9 mouse cellular contexts compared by ENCODE assay signal in the genomic region with DNA sequence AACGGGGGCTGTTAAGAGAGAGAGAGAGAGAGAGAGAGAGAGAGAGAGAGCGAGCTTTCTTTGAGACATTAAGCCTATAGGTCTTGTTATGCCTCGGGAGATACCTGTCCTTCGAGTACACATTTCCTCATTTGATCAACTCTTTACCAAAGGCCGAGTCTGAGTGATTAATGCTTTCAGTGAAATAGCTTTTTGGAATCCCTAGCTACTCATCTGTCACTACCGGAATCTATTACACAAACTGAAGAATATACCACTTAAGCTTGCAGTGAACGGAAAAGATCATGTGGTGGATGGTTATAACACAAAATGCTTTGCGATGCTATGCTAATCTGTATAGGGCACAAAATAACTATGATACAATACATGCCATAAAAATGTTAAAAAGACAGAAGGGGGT. TPM values are rescaled to one million over a fixed set of nuclear protein-coding genes. Genes with fewer than 3 reads are reported as not detected.
DNase-seq lines count a peak whose midpoint lies in the region; ATAC-seq and TF ChIP-seq lines count a peak whose summit lies in the region.
"Had no signal": no experiment of that assay in that cellular context is flagged by ENCODE, and none has a peak within 500 bp of the region (broad histone marks: within the 10 kb centered on the region; RNA-seq: fewer than 3 reads in every experiment).

No protein-coding gene starts in this region.

- H3K27me3 ChIP-seq in kidney, adult 2 months (replicated peaks; ENCODE audit: control insufficient read depth, insufficient read depth, low read length), result no peaks in the 10 kb centered on the region
- no peaks in the 10 kb centered on the region for H3K27me3 ChIP-seq in MEL (ENCODE audit: control insufficient read depth in 1 of 2, insufficient read depth in 2 of 2, low read length in 2 of 2)
- no peaks in the 10 kb centered on the region for H3K27me3 ChIP-seq in hindbrain, embryonic 10.5 days (ENCODE audit: insufficient read depth, poor library complexity, severe bottlenecking)
- H3K27me3 ChIP-seq in midbrain, embryonic 11.5 days (ENCODE audit: control insufficient read depth, insufficient read depth, low read length), result no peaks in the 10 kb centered on the region

- no peak for ATAC-seq in midbrain, embryonic 11.5 days (ENCODE audit: low FRiP score)
- no peak for ATAC-seq in activated CD4-positive, CD25-positive, alpha-beta regulatory T cell, adult 4 months
- no peak for ATAC-seq in erythroid progenitor cell, adult 5-6 weeks (replicated peaks; ENCODE audit: low FRiP score, poor library complexity, severe bottlenecking)

- no peak for TF ChIP-seq POLR2A in kidney, adult 2 months (IDR thresholded peaks at IDR 0.05; ENCODE audit: low read depth, low read length)
- TF ChIP-seq POLR2A in MEL (IDR thresholded peaks at IDR 0.05; ENCODE audit: control insufficient read depth in 1 of 2, insufficient read depth in 1 of 2, low read depth in 1 of 2, low read length in 2 of 2, poor library complexity in 1 of 2), result no peak

- peaks cover 47% of the 10 kb centered on the region for H3K79me2 ChIP-seq in MEL (ENCODE audit: control insufficient read depth, insufficient read depth, low read length, poor library complexity)

- no peak for DNase-seq in kidney, adult 2 months
- DNase-seq in kidney, postnatal 36 days, result no peak
- DNase-seq in MEL (ENCODE audit: low read depth, low spot score), result peak; percentile 50
- DNase-seq in hindbrain, embryonic 10.5 days (ENCODE audit: low spot score), result no peak
- no peak for DNase-seq in midbrain, embryonic 11.5 days (ENCODE audit: low spot score, missing footprints)
- no peak for DNase-seq in gastrocnemius, postnatal 36 days

- peak in 1 of 2 experiments; percentile 30; a peak in 1 of 4 replicates for TF ChIP-seq EP300 in MEL (IDR thresholded peaks at IDR 0.05; ENCODE audit: low read depth in 1 of 2, low read length in 2 of 2)

- peaks cover 4% of the 10 kb centered on the region; the same call in 1 of the 2 replicates for H3K4me1 ChIP-seq in kidney, adult 2 months (ENCODE audit: control insufficient read depth, insufficient read depth, low read length)
- H3K4me1 ChIP-seq in MEL (ENCODE audit: control insufficient read depth in 1 of 2, insufficient read depth in 2 of 2, low read length in 2 of 2), result peaks cover 19 to 28% of the 10 kb centered on the region in 2 experiments
- peaks cover 22% of the 10 kb centered on the region for H3K4me1 ChIP-seq in hindbrain, embryonic 10.5 days (replicated peaks)
- peaks cover 9% of the 10 kb centered on the region for H3K4me1 ChIP-seq in midbrain, embryonic 11.5 days (ENCODE audit: control insufficient read depth, insufficient read depth, low read length)

- intact Hi-C loops in gastrocnemius, postnatal 36 days (cut with DNase I), result no loop called here

- peak overlapping the region; percentile 79; the same call in 1 of the 2 replicates for H3K4me3 ChIP-seq in kidney, adult 2 months (ENCODE audit: insufficient read depth, low read depth, low read length)
- peak overlapping the region; percentile 83 to 100 for H3K4me3 ChIP-seq in MEL (ENCODE audit: control insufficient read depth in 1 of 2, insufficient read depth in 1 of 2, low read depth in 2 of 2, low read length in 2 of 2)
- peak overlapping the region; percentile 82 for H3K4me3 ChIP-seq in hindbrain, embryonic 10.5 days
- peak overlapping the region; percentile 97 for H3K4me3 ChIP-seq in midbrain, embryonic 11.5 days (ENCODE audit: low read depth, low read length)

- TF ChIP-seq RAD21 in MEL (IDR thresholded peaks at IDR 0.05; ENCODE audit: low read depth, low read length), result no peak

- no peak for TF ChIP-seq CTCF in kidney, adult 2 months (conservative IDR thresholded peaks at IDR 0.05; ENCODE audit: insufficient read depth, insufficient read length, low read depth, low read length)
- no peak for TF ChIP-seq CTCF in MEL (IDR thresholded peaks at IDR 0.05 in 2 of 3, conservative IDR thresholded peaks at IDR 0.05 in 1 of 3; ENCODE audit: control insufficient read depth in 1 of 3, insufficient read depth in 1 of 3, low read depth in 2 of 3, low read length in 3 of 3, poor library complexity in 1 of 3, severe bottlenecking in 1 of 3)

- no peak overlapping the region for H3K27ac ChIP-seq in kidney, adult 2 months (ENCODE audit: insufficient read depth, low read depth, low read length)
- H3K27ac ChIP-seq in MEL (ENCODE audit: control insufficient read depth, low read depth, low read length), result peak overlapping the region; percentile 80
- peak overlapping the region; percentile 97 for H3K27ac ChIP-seq in hindbrain, embryonic 10.5 days
- no peak overlapping the region for H3K27ac ChIP-seq in midbrain, embryonic 11.5 days (ENCODE audit: low read depth, low read length)

- peak overlapping the region; percentile 100 for H3K9ac ChIP-seq in MEL (ENCODE audit: control insufficient read depth, low read depth, low read length, poor library complexity, severe bottlenecking)
- H3K9ac ChIP-seq in midbrain, embryonic 11.5 days (ENCODE audit: low read length), result peak overlapping the region; percentile 97

- no peaks in the 10 kb centered on the region for H3K9me3 ChIP-seq in MEL (replicated peaks; ENCODE audit: insufficient read depth, low read length)
- H3K9me3 ChIP-seq in hindbrain, embryonic 10.5 days, result no peaks in the 10 kb centered on the region
- H3K9me3 ChIP-seq in midbrain, embryonic 11.5 days (ENCODE audit: control insufficient read depth, low read length), result no peaks in the 10 kb centered on the region

- 7% methylated on average over 8 of the region's 8 CpGs for WGBS in kidney, adult 2 months
- WGBS in hindbrain, embryonic 10.5 days, result 33% methylated on average over 8 of the region's 8 CpGs
- 29% methylated on average over 8 of the region's 8 CpGs for WGBS in midbrain, embryonic 11.5 days

- H3K4me2 ChIP-seq in midbrain, embryonic 11.5 days, result peak overlapping the region; percentile 87

- no peaks in the 10 kb centered on the region for H3K36me3 ChIP-seq in kidney, adult 2 months (ENCODE audit: control insufficient read depth, insufficient read depth, low read length)
- H3K36me3 ChIP-seq in MEL (ENCODE audit: control insufficient read depth in 1 of 2, insufficient read depth in 2 of 2, low read length in 2 of 2), result peaks cover 7 to 42% of the 10 kb centered on the region in 2 experiments
- peaks cover 23% of the 10 kb centered on the region for H3K36me3 ChIP-seq in hindbrain, embryonic 10.5 days
- H3K36me3 ChIP-seq in midbrain, embryonic 11.5 days (ENCODE audit: control insufficient read depth, insufficient read depth, low read length), result no peaks in the 10 kb centered on the region

RNA-seq across cellular contexts. Expression of a gene that starts 0.9 kb away (rescaled TPM):
- polyA plus RNA-seq in kidney, adult 2 months (2012; rRNA removed), result 0.06 TPM in 1 of 2 replicates, not detected in the other
- not detected in 2 replicates for total RNA-seq in MEL (2012; rRNA removed)
- not detected for polyA plus RNA-seq in MEL (2012; ENCODE audit: insufficient read depth in 1 of 2, insufficient read length in 2 of 2, low read depth in 1 of 2, low replicate concordance in 2 of 2, missing spikeins in 1 of 2)
- polyA plus RNA-seq in hindbrain, embryonic 10.5 days (2016; fragmentation: Nextera tagmentation; extraction: Ambion mirVana), result 0.05 and 0.07 TPM in 2 replicates
- 0.04 TPM in 1 of 2 replicates, not detected in the other for polyA plus RNA-seq in midbrain, embryonic 11.5 days (2014; fragmentation: Nextera tagmentation; extraction: Ambion mirVana)
- not detected for total RNA-seq in gastrocnemius, postnatal 36 days (2021)
- under 1 TPM; 0.09 to 0.20 TPM for polyA plus RNA-seq in activated CD4-positive, CD25-positive, alpha-beta regulatory T cell, adult 4 months (2017; shearing (Covaris generic))
- not detected in 2 replicates for total RNA-seq in erythroid progenitor cell, adult 5-6 weeks (2015; ENCODE audit: low replicate concordance)
- total RNA-seq in erythroid progenitor cell, adult 5-6 weeks (2017; ENCODE audit: low replicate concordance), result not detected in 2 replicates
- total RNA-seq: megakaryocyte-erythroid progenitor cell, adult 5-6 weeks had no signal

RNA-seq across cellular contexts. Expression of a gene that starts 0.9 kb away (rescaled TPM):
- polyA plus RNA-seq in kidney, adult 2 months (2012; rRNA removed), result 8.6 and 9.0 TPM in 2 replicates
- total RNA-seq in MEL (2012; rRNA removed), result 75.6 and 87.9 TPM in 2 replicates
- 10 to 100 TPM; 37.1 to 59.9 TPM for polyA plus RNA-seq in MEL (2012; ENCODE audit: insufficient read depth in 1 of 2, insufficient read length in 2 of 2, low read depth in 1 of 2, low replicate concordance in 2 of 2, missing spikeins in 1 of 2)
- 44.0 and 62.6 TPM in 2 replicates for polyA plus RNA-seq in hindbrain, embryonic 10.5 days (2016; fragmentation: Nextera tagmentation; extraction: Ambion mirVana)
- polyA plus RNA-seq in midbrain, embryonic 11.5 days (2014; fragmentation: Nextera tagmentation; extraction: Ambion mirVana), result 86.7 and 94.8 TPM in 2 replicates
- 10 to 100 TPM; 28.0 to 31.0 TPM for total RNA-seq in gastrocnemius, postnatal 36 days (2021)
- polyA plus RNA-seq in activated CD4-positive, CD25-positive, alpha-beta regulatory T cell, adult 4 months (2017; shearing (Covaris generic)), result 10 to 100 TPM; 14.6 to 20.1 TPM
- 55.9 and 69.2 TPM in 2 replicates for total RNA-seq in erythroid progenitor cell, adult 5-6 weeks (2015; ENCODE audit: low replicate concordance)
- 64.8 and 106 TPM in 2 replicates for total RNA-seq in erythroid progenitor cell, adult 5-6 weeks (2017; ENCODE audit: low replicate concordance)

RNA-seq across cellular contexts. Expression of a gene that starts 14.7 kb away (rescaled TPM):
- 20.6 and 23.3 TPM in 2 replicates for polyA plus RNA-seq in kidney, adult 2 months (2012; rRNA removed)
- total RNA-seq in MEL (2012; rRNA removed), result 29.1 and 32.5 TPM in 2 replicates
- 10 to 100 TPM in 1 of 2 experiments, not detected in 1; 21.3 TPM for polyA plus RNA-seq in MEL (2012; ENCODE audit: insufficient read depth in 1 of 2, insufficient read length in 2 of 2, low read depth in 1 of 2, low replicate concordance in 2 of 2, missing spikeins in 1 of 2)
- polyA plus RNA-seq in hindbrain, embryonic 10.5 days (2016; fragmentation: Nextera tagmentation; extraction: Ambion mirVana), result 32.2 and 35.9 TPM in 2 replicates
- polyA plus RNA-seq in midbrain, embryonic 11.5 days (2014; fragmentation: Nextera tagmentation; extraction: Ambion mirVana), result 51.0 and 57.4 TPM in 2 replicates
- 10 to 100 TPM; 38.7 to 44.8 TPM for total RNA-seq in gastrocnemius, postnatal 36 days (2021)
- polyA plus RNA-seq in activated CD4-positive, CD25-positive, alpha-beta regulatory T cell, adult 4 months (2017; shearing (Covaris generic)), result 10 to 100 TPM; 49.0 to 50.5 TPM
- total RNA-seq in erythroid progenitor cell, adult 5-6 weeks (2015; ENCODE audit: low replicate concordance), result 6.3 and 24.5 TPM in 2 replicates
- 20.0 and 24.4 TPM in 2 replicates for total RNA-seq in erythroid progenitor cell, adult 5-6 weeks (2017; ENCODE audit: low replicate concordance)

RNA-seq across cellular contexts. Expression of a gene that starts 53.4 kb away (rescaled TPM):
- polyA plus RNA-seq in kidney, adult 2 months (2012; rRNA removed), result 0.24 and 0.36 TPM in 2 replicates
- 0.16 and 0.39 TPM in 2 replicates for total RNA-seq in MEL (2012; rRNA removed)
- under 1 TPM in 1 of 2 experiments, not detected in 1; 0.29 TPM for polyA plus RNA-seq in MEL (2012; ENCODE audit: insufficient read depth in 1 of 2, insufficient read length in 2 of 2, low read depth in 1 of 2, low replicate concordance in 2 of 2, missing spikeins in 1 of 2)
- polyA plus RNA-seq in hindbrain, embryonic 10.5 days (2016; fragmentation: Nextera tagmentation; extraction: Ambion mirVana), result 4.4 and 8.0 TPM in 2 replicates
- polyA plus RNA-seq in midbrain, embryonic 11.5 days (2014; fragmentation: Nextera tagmentation; extraction: Ambion mirVana), result 7.4 and 8.3 TPM in 2 replicates
- 1 to 10 TPM in 1 of 2 experiments, under 1 TPM in 1; 0.61 to 1.0 TPM for total RNA-seq in gastrocnemius, postnatal 36 days (2021)
- polyA plus RNA-seq in activated CD4-positive, CD25-positive, alpha-beta regulatory T cell, adult 4 months (2017; shearing (Covaris generic)), result 1 to 10 TPM; 1.0 to 1.5 TPM
- not detected in 2 replicates for total RNA-seq in erythroid progenitor cell, adult 5-6 weeks (2015; ENCODE audit: low replicate concordance)
- 0.13 TPM in 1 of 2 replicates, not detected in the other for total RNA-seq in erythroid progenitor cell, adult 5-6 weeks (2017; ENCODE audit: low replicate concordance)

Comparison
In these comparisons a context has a peak if more than half of its experiments do, and no peak if none do; other contexts are left out.
1. H3K27ac ChIP-seq: peak in MEL (single experiment) and hindbrain, embryonic 10.5 days (single experiment); none in kidney, adult 2 months (single experiment) and midbrain, embryonic 11.5 days (single experiment).
2. Peak in every context shown above with its lines, with median percentiles within 50 percentile points of each other: H3K4me3 ChIP-seq.